Mouse (Mus musculus) hindbrain, embryonic 14.5 days (tissue): Measurements from ENCODE around the gene Slc9a3r2. TPM values are rescaled to one million over a fixed set of nuclear protein-coding genes. Genes with fewer than 3 reads are reported as not detected.

Experiments
- ATAC-seq: fragments of 200-750 bp; cut with Nextera tagmentation; 2 replicates; pipeline ENCODE4 v1.8.0; 2017; ENCODE audit warnings: moderate number of reproducible peaks, mild to moderate bottlenecking, moderate TSS enrichment, moderate library complexity; ENCODE audit not compliant: low FRiP score
- DNase-seq: peaks from one replicate; pipeline ENCODE4 v3.0.0-alpha.2; 2015; ENCODE audit warnings: low spot score
- H3K27ac ChIP-seq: fragments of 300-500 bp; sonication (generic); 2 replicates; pipeline ENCODE4 v1.5.1; 2014; ENCODE audit warnings: mild to moderate bottlenecking, moderate library complexity
- H3K27me3 ChIP-seq: fragments of 300-500 bp; sonication (generic); 2 replicates; pipeline ENCODE4 v1.6.1; 2014; ENCODE audit warnings: mild to moderate bottlenecking, low read length, mixed read lengths; ENCODE audit not compliant: control insufficient read depth, insufficient read depth
- H3K36me3 ChIP-seq: fragments of 300-500 bp; sonication (generic); replicated peaks from 2 replicates; pipeline ENCODE4 v1.6.1; 2014; ENCODE audit not compliant: control insufficient read depth, insufficient read depth
- H3K4me1 ChIP-seq: fragments of 300-500 bp; sonication (generic); replicated peaks from 2 replicates; pipeline ENCODE4 v1.6.1; 2014; ENCODE audit warnings: antibody characterized with exemption, low read length, mixed read lengths; ENCODE audit not compliant: control insufficient read depth, insufficient read depth
- H3K4me2 ChIP-seq: fragments of 300-500 bp; sonication (generic); replicated peaks from 2 replicates; pipeline ENCODE4 v1.6.1; 2014; ENCODE audit warnings: mild to moderate bottlenecking, moderate library complexity
- H3K4me3 ChIP-seq: fragments of 300-500 bp; sonication (generic); replicated peaks from 2 replicates; pipeline ENCODE4 v1.5.1; 2014; ENCODE audit warnings: mild to moderate bottlenecking, low read length
- H3K9ac ChIP-seq: fragments of 300-500 bp; sonication (generic); 2 replicates; pipeline ENCODE4 v1.6.1; 2014
- H3K9me3 ChIP-seq: fragments of 300-500 bp; sonication (generic); 2 replicates; pipeline ENCODE4 v1.6.1; 2016; ENCODE audit warnings: low read length; ENCODE audit not compliant: control insufficient read depth
- WGBS: fragments of 180-500 bp; shearing (Covaris S2); extraction: QIAGEN DNeasy Blood & Tissue Kit; methylation state at CpG from one replicate; pipeline ENCODE4 v1.1.7; 2014; 5-methylcytosine and 5-hydroxymethylcytosine counted together
- polyA plus RNA-seq: library from polyadenylated mRNA; unstranded; fragments of >200 nt; fragmentation: Nextera tagmentation; extraction: Ambion mirVana; gene quantifications from 2 replicates; pipeline ENCODE4 v1.2.1, GENCODE M21; 2014

The Slc9a3r2 gene
- polyA plus RNA-seq, 1 experiment from 2014 or later, result 53.5 TPM

DNA sequence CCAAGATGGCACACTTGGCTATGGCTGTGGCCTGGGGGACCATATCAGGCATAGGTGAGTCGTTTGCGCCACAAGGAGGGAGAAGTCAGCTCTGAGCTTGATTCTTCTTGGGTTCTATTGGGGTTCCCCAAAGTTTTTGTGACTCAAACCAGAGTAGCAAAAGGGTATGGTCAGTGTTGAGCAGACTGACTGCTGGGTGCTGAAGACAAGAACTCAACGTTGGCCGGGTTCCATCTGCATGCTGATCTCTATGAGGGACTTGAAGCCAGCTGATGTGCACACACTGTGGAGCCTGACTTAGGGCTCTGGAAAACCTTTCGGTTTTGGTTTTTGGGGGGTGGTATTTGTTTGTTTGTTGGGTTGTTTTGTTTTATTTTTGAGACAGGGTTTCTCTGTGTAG is 14.4 kb downstream of the Slc9a3r2 start:
- peaks cover 18% of the 10 kb centered on the region for H3K4me1 ChIP-seq
- no peaks in the 10 kb centered on the region for H3K9me3 ChIP-seq
- H3K9ac ChIP-seq, result no peak overlapping the region
- H3K27me3 ChIP-seq, result no peaks in the 10 kb centered on the region
- 98% methylated on average over 5 of the region's 5 CpGs for WGBS
- H3K36me3 ChIP-seq, result peaks cover 7% of the 10 kb centered on the region
- H3K4me3 ChIP-seq, result no peak overlapping the region
- no peak overlapping the region for H3K27ac ChIP-seq
- no peak for DNase-seq
- H3K4me2 ChIP-seq, result no peak overlapping the region
- ATAC-seq, result no peak

GRCm38 (mm10) chr17:24635024-24635423 is 15.1 kb downstream of the Slc9a3r2 start:
- H3K9ac ChIP-seq, result no peak overlapping the region
- peaks cover 10% of the 10 kb centered on the region for H3K36me3 ChIP-seq
- H3K9me3 ChIP-seq, result no peaks in the 10 kb centered on the region
- H3K27me3 ChIP-seq, result no peaks in the 10 kb centered on the region
- H3K4me2 ChIP-seq, result no peak overlapping the region
- ATAC-seq (no peak), DNase-seq (no peak)
- no peak overlapping the region for H3K4me3 ChIP-seq
- 92% methylated on average over 4 of the region's 4 CpGs for WGBS
- H3K4me1 ChIP-seq, result peaks cover 18% of the 10 kb centered on the region
- H3K27ac ChIP-seq, result no peak overlapping the region

DNA sequence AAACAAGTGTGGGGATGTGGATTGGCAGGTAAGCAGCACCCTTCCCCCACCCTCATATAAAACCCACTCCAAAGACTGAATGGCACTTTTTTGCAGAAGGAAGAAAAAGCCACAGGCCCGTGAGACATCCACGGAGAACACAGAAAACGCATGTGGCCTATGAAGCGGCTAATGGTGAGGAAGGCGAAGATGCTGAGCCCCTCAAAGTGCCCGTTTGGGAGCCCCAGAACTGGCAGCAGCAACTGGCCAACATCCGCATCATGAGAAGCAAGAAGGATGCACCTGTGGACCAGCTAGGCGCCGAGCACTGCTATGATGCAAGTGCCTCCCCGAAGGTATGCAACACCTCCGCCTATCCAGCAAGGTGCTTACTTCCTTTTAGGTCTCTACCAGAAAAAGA is 16.3 kb downstream of the Slc9a3r2 start:
- ATAC-seq (no peak), DNase-seq (no peak)
- H3K27ac ChIP-seq, result no peak overlapping the region

GRCm38 (mm10) chr17:24632813-24633449 is 17.2 kb downstream of the Slc9a3r2 start:
- peaks cover 31% of the 10 kb centered on the region for H3K36me3 ChIP-seq
- ATAC-seq (peak; percentile 19), DNase-seq (no peak)
- H3K27ac ChIP-seq, result peak overlapping the region; percentile 78
- no peaks in the 10 kb centered on the region for H3K27me3 ChIP-seq
- peak overlapping the region; percentile 75 for H3K9ac ChIP-seq
- peak overlapping the region; percentile 91 for H3K4me2 ChIP-seq
- no peaks in the 10 kb centered on the region for H3K9me3 ChIP-seq
- peak overlapping the region; percentile 63 for H3K4me3 ChIP-seq
- H3K4me1 ChIP-seq, result peaks cover 18% of the 10 kb centered on the region
- WGBS, result 11% methylated on average over 22 of the region's 22 CpGs

More for the DNA sequence above, 16.3 kb downstream of the Slc9a3r2 start:
- H3K9ac ChIP-seq, result no peak overlapping the region
- no peaks in the 10 kb centered on the region for H3K9me3 ChIP-seq
- no peaks in the 10 kb centered on the region for H3K27me3 ChIP-seq
- peaks cover 18% of the 10 kb centered on the region for H3K4me1 ChIP-seq
- peaks cover 22% of the 10 kb centered on the region for H3K36me3 ChIP-seq
- no peak overlapping the region for H3K4me3 ChIP-seq
- WGBS, result 96% methylated on average over 11 of the region's 11 CpGs
- H3K4me2 ChIP-seq, result no peak overlapping the region

- H3K4me1 ChIP-seq, result peaks cover 18% of the 10 kb centered on the region
- peak within 1 kb of the TSS; percentile 75 for H3K9ac ChIP-seq
- no peaks in the 10 kb centered on the region for H3K9me3 ChIP-seq
- no peaks in the 10 kb centered on the region for H3K27me3 ChIP-seq
- peaks cover 38% of the 10 kb centered on the region for H3K36me3 ChIP-seq
- peak within 1 kb of the TSS; percentile 91 for H3K4me2 ChIP-seq
- H3K4me3 ChIP-seq, result peak within 1 kb of the TSS; percentile 63
- H3K27ac ChIP-seq, result peak within 1 kb of the TSS; percentile 78
- peak; percentile 90 for ATAC-seq
- WGBS, result 1% methylated on average over 51 of the region's 51 CpGs
- peak; percentile 89 for DNase-seq
These were observed 17.8 kb downstream of the Slc9a3r2 start, which contains the start of the genes Tsc2 and Nthl1 for GRCm38 (mm10) chr17:24632167-24632812. TSS of gene Tsc2 (minus strand) at chr17:24632630. TSS of gene Nthl1 (plus strand) at chr17:24632680.

GRCm38 (mm10) chr17:24630072-24630471 is 20.1 kb downstream of the Slc9a3r2 start:
- Histone ChIP-seq H3K9ac (no peak overlapping the region), H3K4me2 (no peak overlapping the region), H3K36me3 (peaks cover 60% of the 10 kb centered on the region), H3K9me3 (no peaks in the 10 kb centered on the region), H3K27ac (no peak overlapping the region), H3K4me3 (no peak overlapping the region), H3K27me3 (no peaks in the 10 kb centered on the region), H3K4me1 (peaks cover 18% of the 10 kb centered on the region)
- no peak for ATAC-seq
- no peak for DNase-seq
- 91% methylated on average over 14 of the region's 14 CpGs for WGBS

DNA sequence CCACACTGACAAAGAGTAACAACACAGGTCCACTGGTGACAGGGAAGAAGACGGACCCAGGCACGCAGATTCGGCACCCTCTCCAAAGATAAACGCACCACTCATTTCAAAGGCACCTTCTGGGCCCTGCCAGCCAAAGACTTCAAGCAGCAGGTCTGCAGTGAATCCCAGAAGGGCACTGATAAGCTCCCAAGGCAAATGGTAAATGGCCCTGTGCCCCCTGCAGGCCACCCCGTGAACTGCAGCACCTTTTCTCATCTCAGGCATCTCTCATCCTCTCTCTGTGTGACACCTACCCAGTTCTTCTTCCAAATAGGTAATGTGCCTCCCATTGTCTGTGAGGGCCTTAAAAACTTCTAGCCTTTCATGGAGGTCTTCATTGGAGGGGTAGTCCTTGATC is 21.5 kb downstream of the Slc9a3r2 start:
- H3K4me2 ChIP-seq, result no peak overlapping the region
- peaks cover 18% of the 10 kb centered on the region for H3K4me1 ChIP-seq
- DNase-seq, result peak; percentile 68
- H3K27ac ChIP-seq, result no peak overlapping the region
- H3K36me3 ChIP-seq, result peaks cover 74% of the 10 kb centered on the region
- H3K4me3 ChIP-seq, result no peak overlapping the region
- ATAC-seq, result no peak
- H3K9ac ChIP-seq, result no peak overlapping the region
- 49% methylated on average over 5 of the region's 5 CpGs for WGBS
- H3K27me3 ChIP-seq, result no peaks in the 10 kb centered on the region
- no peaks in the 10 kb centered on the region for H3K9me3 ChIP-seq

DNA sequence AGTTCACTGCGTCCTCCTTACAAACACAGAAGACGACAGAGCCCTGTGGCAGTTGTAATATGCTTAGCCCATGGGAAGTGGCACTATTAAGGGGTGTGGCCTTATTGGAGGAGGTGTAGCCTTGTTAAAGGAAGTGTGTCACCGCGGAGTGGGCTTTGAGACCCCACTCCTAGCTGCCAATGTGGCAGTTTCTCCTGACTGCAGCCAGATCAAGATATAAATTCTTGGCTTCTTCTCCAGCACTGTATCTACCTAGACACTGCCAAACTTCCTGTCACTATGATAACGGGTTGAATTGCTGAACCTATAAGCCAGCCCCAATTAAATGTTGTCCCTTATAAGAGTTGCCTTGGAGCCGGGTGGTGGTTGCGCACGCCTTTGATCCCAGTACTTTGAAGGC is 24.7 kb downstream of the Slc9a3r2 start:
- Histone ChIP-seq H3K9ac (no peak overlapping the region), H3K27me3 (no peaks in the 10 kb centered on the region), H3K36me3 (peaks cover 100% of the 10 kb centered on the region), H3K4me2 (no peak overlapping the region), H3K4me1 (no peaks in the 10 kb centered on the region), H3K4me3 (no peak overlapping the region), H3K27ac (no peak overlapping the region), H3K9me3 (no peaks in the 10 kb centered on the region)
- no peak for DNase-seq
- no peak for ATAC-seq
- 92% methylated on average over 8 of the region's 8 CpGs for WGBS

- H3K9me3 ChIP-seq, result no peaks in the 10 kb centered on the region
- no peak overlapping the region for H3K9ac ChIP-seq
- 87% methylated on average over 14 of the region's 14 CpGs for WGBS
- H3K4me3 ChIP-seq, result no peak overlapping the region
- ATAC-seq, result no peak
- DNase-seq, result no peak
- peaks cover 92% of the 10 kb centered on the region for H3K36me3 ChIP-seq
- no peak overlapping the region for H3K4me2 ChIP-seq
- no peak overlapping the region for H3K27ac ChIP-seq
- no peaks in the 10 kb centered on the region for H3K27me3 ChIP-seq
- H3K4me1 ChIP-seq, result no peaks in the 10 kb centered on the region
These were observed 32.4 kb downstream of the Slc9a3r2 start for GRCm38 (mm10) chr17:24617561-24618194.
